Mouse (Mus musculus): ENCODE measurements around the gene Rrp12.

DNA sequence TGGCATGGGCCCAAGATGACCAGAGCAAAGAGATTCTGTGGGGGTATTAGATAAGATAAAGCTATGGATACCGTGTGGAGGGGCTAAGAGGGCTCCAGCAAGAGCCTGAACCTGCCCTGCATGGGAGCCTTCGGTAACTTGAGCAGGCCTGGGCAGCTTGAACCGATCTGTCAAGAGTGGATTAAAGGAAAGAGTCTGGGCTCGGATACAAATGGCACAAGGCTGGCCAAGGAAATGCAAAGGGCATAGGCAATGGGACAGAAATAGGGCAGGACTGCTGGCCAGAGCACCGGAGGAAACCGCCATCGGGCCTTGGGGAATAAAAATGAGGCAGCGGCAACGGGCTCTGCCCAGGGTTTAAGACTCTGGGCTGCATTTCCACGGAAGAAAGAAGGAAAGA is 78.6 kb downstream of the Rrp12 start:
- TF ChIP-seq GATA1 (IDR thresholded peaks at IDR 0.05; ENCODE audit: borderline replicate concordance, low read length) (no peak), FLI1 (IDR thresholded peaks at IDR 0.05; ENCODE audit: low read length) (no peak)

All from megakaryocyte, embryonic 14.5 days (primary cell).